Mouse (Mus musculus) kidney, embryonic 16.5 days (tissue): ENCODE data around the gene Fer. TPM values are rescaled to one million over a fixed set of nuclear protein-coding genes. Genes with fewer than 3 reads are reported as not detected.

ENCODE experiments used
- ATAC-seq: fragments of 200-750 bp; cut with Nextera tagmentation; 2 replicates; pipeline ENCODE4 v1.8.0; 2017; ENCODE audit warnings: moderate TSS enrichment; ENCODE audit not compliant: low FRiP score, low TSS enrichment
- H3K27ac ChIP-seq: fragments of 300-500 bp; sonication (generic); 2 replicates; pipeline ENCODE4 v1.5.1; 2014; ENCODE audit warnings: low read length
- H3K27me3 ChIP-seq: fragments of 300-500 bp; sonication (generic); 2 replicates; pipeline ENCODE4 v1.6.1; 2014; ENCODE audit warnings: low read length, control low read depth, mixed read lengths; ENCODE audit not compliant: insufficient read depth
- H3K36me3 ChIP-seq: fragments of 300-500 bp; sonication (generic); 2 replicates; pipeline ENCODE4 v1.6.1; 2014; ENCODE audit warnings: low read length, control low read depth, mixed read lengths; ENCODE audit not compliant: insufficient read depth
- H3K4me1 ChIP-seq: fragments of 300-500 bp; sonication (generic); 2 replicates; pipeline ENCODE4 v1.6.1; 2014; ENCODE audit warnings: low read length, control low read depth, mixed read lengths; ENCODE audit not compliant: insufficient read depth
- H3K4me2 ChIP-seq: fragments of 300-500 bp; sonication (generic); replicated peaks from 2 replicates; pipeline ENCODE4 v1.6.1; 2014; ENCODE audit warnings: low read depth, low read length
- H3K4me3 ChIP-seq: fragments of 300-500 bp; sonication (generic); 2 replicates; pipeline ENCODE4 v1.5.1; 2014; ENCODE audit warnings: mild to moderate bottlenecking, low read length
- H3K9ac ChIP-seq: fragments of 300-500 bp; sonication (generic); replicated peaks from 2 replicates; pipeline ENCODE4 v1.6.1; 2014; ENCODE audit warnings: low read length
- H3K9me3 ChIP-seq: fragments of 300-500 bp; sonication (generic); 2 replicates; pipeline ENCODE4 v1.6.1; 2016; ENCODE audit warnings: low read length, control low read depth
- WGBS: fragments of 180-500 bp; shearing (Covaris S2); extraction: QIAGEN DNeasy Blood & Tissue Kit; methylation state at CpG from one replicate; pipeline ENCODE4 v1.1.7; 2014; 5-methylcytosine and 5-hydroxymethylcytosine counted together
- polyA plus RNA-seq: library from polyadenylated mRNA; unstranded; fragments of >200 nt; fragmentation: Nextera tagmentation; extraction: Ambion mirVana; gene quantifications from 2 replicates; pipeline ENCODE4 v1.2.1, GENCODE M21; 2015

Fer gene
- polyA plus RNA-seq, 1 experiment from 2014 or later = 35.1 TPM

DNA sequence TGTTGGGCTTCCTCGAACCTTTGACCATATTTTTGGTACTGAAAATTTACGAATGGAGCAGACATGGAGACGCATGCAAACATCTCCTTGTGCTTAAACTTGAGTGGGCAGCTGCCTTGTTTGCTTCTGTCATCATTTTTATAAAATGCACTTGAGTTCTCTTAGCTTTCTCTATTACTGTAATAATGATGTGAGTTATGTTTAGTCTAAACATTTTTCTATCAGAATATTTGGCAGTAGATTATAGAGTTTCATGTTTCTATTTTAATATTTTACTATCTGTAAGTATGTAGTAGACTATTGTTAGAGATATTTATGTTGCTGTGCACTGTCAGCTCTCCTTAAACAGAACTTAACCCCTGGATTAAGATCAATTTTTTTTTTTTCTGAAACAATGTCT is 128.3 kb downstream of the Fer start:
- no peak for ATAC-seq
- no peaks in the 10 kb centered on the region for H3K9me3 ChIP-seq
- H3K9ac ChIP-seq = no peak overlapping the region
- H3K4me2 ChIP-seq = no peak overlapping the region
- no peak overlapping the region for H3K4me3 ChIP-seq
- no peak overlapping the region for H3K27ac ChIP-seq
- H3K4me1 ChIP-seq = no peaks in the 10 kb centered on the region
- H3K27me3 ChIP-seq = no peaks in the 10 kb centered on the region
- H3K36me3 ChIP-seq = 0 out of 2 replicates have a peak, but pooled peaks cover 3% of the 10 kb centered on the region
- WGBS = 77% methylated on average over 3 of the region's 3 CpGs

DNA sequence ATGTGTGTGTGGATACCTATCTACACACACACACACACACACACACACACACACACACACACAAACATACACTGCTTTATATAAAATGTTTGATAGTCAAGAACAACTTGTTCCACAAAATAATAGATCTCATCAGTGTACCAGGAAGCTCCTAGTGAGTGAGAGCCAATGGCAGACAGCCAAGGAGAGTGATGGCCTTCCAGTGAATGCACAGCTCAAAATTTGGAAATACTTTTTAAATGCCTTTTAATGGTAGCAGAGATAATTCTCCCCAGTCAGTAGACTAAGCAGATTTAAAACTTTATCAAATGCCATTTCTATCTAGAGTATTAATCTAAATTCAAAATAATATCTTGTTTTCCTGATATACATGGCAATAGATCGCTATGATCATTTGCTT is 133.1 kb downstream of the Fer start:
- Histone ChIP-seq H3K4me2 (no peak overlapping the region), H3K36me3 (0 out of 2 replicates have a peak, but pooled peaks cover 3% of the 10 kb centered on the region), H3K4me1 (no peaks in the 10 kb centered on the region), H3K9ac (no peak overlapping the region), H3K9me3 (no peaks in the 10 kb centered on the region), H3K27me3 (no peaks in the 10 kb centered on the region), H3K27ac (no peak overlapping the region), H3K4me3 (no peak overlapping the region)
- no peak for ATAC-seq
- WGBS = 91% methylated on average over 1 of the region's 1 CpGs

DNA sequence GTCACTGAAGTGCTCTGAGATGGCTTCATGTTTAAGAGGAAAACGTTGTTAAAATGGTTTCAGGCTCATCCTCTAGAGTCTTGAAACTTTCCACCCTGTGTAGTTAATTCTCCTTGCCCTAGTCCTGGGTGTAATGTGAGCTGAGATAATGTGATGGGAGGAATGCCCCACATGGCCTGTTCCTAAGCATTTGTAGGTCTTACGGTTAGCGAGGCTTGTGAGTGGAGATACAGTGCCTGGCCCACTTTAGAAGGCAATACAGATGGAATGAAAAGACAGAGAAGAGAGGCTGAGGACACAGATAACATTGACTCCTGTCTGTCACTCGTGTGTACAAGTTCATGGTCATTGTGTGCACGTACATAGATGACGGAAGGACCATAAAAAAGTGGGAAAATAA is 134.8 kb downstream of the Fer start:
- H3K27me3 ChIP-seq = no peaks in the 10 kb centered on the region
- no peak overlapping the region for H3K9ac ChIP-seq
- H3K4me1 ChIP-seq = no peaks in the 10 kb centered on the region
- H3K27ac ChIP-seq = no peak overlapping the region
- no peak overlapping the region for H3K4me3 ChIP-seq
- H3K4me2 ChIP-seq = no peak overlapping the region
- H3K36me3 ChIP-seq = no peaks in the 10 kb centered on the region
- H3K9me3 ChIP-seq = no peaks in the 10 kb centered on the region
- ATAC-seq = no peak
- 70% methylated on average over 6 of the region's 6 CpGs for WGBS

DNA sequence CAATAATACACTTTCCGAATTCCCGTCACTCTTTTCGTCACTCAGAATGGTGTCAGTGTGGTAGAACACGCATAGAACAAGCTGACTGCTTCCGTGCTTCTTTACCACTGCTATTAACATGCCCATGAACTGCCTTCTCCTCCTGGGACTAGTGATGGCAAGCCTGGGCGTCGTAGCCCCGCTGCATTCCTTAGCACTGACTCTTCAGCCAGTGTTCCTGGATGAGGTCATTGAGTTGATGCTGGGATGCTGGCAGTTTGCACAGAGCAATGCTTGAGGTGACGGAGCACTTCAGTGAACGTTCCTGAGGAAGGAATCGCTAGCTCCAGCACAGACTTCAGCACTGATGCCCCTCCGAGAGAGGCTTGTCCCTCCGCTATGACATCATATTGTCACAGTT is 140.6 kb downstream of the Fer start:
- Histone ChIP-seq H3K4me2 (no peak overlapping the region), H3K9ac (no peak overlapping the region), H3K27ac (no peak overlapping the region), H3K36me3 (no peaks in the 10 kb centered on the region), H3K27me3 (no peaks in the 10 kb centered on the region), H3K9me3 (no peaks in the 10 kb centered on the region), H3K4me3 (no peak overlapping the region), H3K4me1 (no peaks in the 10 kb centered on the region)
- ATAC-seq = 0 out of 2 replicates have a peak, but pooled peaks have one; percentile 57
- 77% methylated on average over 13 of the region's 13 CpGs for WGBS

DNA sequence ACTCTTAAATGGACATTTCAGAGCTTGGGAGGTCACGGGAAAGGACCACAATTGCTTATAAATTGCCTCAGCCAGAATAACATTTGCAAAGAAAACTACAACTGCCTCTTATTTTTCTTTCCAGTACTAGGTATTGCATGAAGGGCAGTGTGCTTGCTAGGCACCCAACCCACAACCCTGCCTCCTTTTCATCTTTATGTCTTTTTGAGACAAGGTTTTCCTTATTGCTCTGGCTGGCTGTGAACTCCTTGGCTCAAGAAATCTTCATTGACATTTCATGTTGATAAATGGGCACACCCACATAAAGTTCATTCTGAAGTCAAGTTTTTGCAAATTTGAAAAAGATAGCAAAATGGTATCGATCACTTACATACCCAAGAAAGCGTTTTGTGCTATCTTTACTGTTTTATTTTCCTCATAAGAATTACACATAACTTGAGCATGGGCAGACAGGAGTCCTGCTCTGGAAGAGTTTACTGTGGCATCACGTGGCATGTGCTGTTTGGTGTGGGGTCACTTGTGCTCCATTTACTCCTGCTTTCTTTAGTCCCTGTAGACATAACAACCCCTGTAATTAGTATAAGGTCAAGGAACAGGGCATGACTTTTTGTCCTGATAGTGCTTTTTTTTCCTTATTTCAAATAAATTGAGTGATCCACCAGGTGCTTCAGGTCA is 142.8 kb downstream of the Fer start:
- ATAC-seq = no peak

DNA sequence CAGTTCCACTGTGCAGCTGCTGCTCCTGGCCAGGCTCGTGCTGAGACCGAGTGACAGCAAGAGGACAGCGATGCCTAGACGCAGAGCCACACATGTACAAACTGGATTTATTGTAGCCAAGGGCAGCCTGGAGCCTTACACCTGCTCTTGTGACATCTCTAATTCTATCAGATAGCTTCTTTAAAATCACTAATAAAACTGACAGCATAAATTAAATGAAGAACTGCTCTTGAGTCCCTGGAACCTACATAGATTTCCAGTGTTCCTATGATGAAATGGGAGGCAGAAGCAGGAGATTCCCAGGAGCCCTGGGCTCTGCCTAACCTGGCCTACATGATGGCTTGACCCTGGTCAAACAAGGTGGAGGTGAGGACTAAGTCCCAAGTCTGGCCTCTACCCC is 153.7 kb downstream of the Fer start:
- Histone ChIP-seq H3K9ac (no peak overlapping the region), H3K9me3 (no peaks in the 10 kb centered on the region), H3K4me3 (no peak overlapping the region), H3K4me1 (no peaks in the 10 kb centered on the region; the same call in 1 of the 2 replicates), H3K36me3 (no peaks in the 10 kb centered on the region), H3K27ac (no peak overlapping the region), H3K4me2 (no peak overlapping the region), H3K27me3 (no peaks in the 10 kb centered on the region)
- WGBS = 74% methylated on average over 4 of the region's 4 CpGs
- ATAC-seq = no peak

More for the DNA sequence above, 142.8 kb downstream of the Fer start:
- WGBS = 68% methylated on average over 4 of the region's 4 CpGs
- no peak overlapping the region for H3K4me2 ChIP-seq
- no peak overlapping the region for H3K9ac ChIP-seq
- no peak overlapping the region for H3K27ac ChIP-seq
- no peaks in the 10 kb centered on the region for H3K36me3 ChIP-seq
- no peak overlapping the region for H3K4me3 ChIP-seq
- H3K9me3 ChIP-seq = no peaks in the 10 kb centered on the region
- H3K4me1 ChIP-seq = no peaks in the 10 kb centered on the region
- no peaks in the 10 kb centered on the region for H3K27me3 ChIP-seq

DNA sequence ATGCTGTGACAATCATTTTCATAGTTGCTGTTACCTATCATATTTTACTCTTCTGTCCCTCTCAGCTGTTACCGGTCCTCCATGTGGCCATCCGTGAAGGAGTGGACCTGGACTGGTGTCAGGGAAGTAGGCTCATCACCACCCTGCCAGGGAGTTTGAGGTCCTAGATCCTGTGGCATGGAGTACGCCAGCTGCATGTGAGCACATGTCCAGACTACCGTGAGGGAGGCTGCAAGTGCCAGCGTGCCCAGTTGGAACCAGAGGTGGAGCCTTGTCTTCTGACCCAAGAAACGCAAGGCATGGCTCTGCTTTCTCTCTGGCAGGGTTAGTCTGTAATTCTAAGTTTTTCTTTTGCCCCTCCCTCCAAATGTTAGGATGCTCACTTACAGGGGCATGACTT is 155.4 kb downstream of the Fer start:
- Histone ChIP-seq H3K4me2 (no peak overlapping the region), H3K4me1 (no peaks in the 10 kb centered on the region; the same call in 1 of the 2 replicates), H3K9me3 (no peaks in the 10 kb centered on the region), H3K4me3 (no peak overlapping the region), H3K27me3 (no peaks in the 10 kb centered on the region), H3K9ac (no peak overlapping the region), H3K36me3 (no peaks in the 10 kb centered on the region), H3K27ac (no peak overlapping the region)
- no peak for ATAC-seq
- 98% methylated on average over 6 of the region's 6 CpGs for WGBS

DNA sequence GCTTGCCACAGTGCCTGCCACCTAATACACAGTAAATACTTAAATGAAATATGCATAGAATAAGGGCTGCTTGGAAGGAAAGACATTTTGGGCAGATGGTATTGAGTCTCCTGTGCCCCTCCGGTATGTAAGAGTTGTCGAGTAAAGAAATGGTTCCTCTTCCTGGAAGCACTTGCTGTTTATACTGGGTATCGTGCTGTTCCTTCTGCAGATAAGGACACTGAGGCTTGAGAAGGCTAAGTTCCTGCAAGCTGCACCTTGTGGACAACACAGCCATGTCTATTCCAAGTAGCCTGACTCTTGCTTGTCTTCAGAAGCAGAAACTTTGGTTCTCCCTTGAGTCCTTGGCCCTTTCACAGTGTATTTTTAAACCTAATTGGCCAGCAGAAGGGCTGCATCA is 156.0 kb downstream of the Fer start:
- no peak overlapping the region for H3K9ac ChIP-seq
- 88% methylated on average over 3 of the region's 3 CpGs for WGBS
- ATAC-seq = no peak

DNA sequence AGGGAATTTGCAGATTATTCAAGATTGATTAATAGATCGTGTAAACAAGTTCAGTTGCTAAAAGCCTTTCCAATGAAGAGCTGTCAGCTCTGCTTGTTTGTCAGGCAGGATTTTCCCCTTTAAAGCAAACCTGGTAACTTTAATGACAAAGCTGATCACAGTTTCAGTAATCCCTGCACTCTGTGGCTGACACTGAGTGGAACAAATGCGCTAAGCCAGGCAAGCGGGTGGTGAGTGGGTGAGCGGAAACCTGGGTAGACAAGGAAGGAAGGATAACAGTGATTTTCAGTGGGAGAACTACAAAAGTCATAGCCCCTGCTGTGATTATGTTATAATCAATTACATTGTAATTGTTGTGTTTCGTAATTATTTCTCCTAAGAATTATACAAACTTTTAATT is 156.8 kb downstream of the Fer start:
- 76% methylated on average over 5 of the region's 5 CpGs for WGBS
- no peaks in the 10 kb centered on the region; the same call in 1 of the 2 replicates for H3K4me1 ChIP-seq
- no peak overlapping the region for H3K4me2 ChIP-seq
- H3K9ac ChIP-seq = no peak overlapping the region
- no peak for ATAC-seq
- H3K4me3 ChIP-seq = no peak overlapping the region
- H3K9me3 ChIP-seq = no peaks in the 10 kb centered on the region
- no peak overlapping the region for H3K27ac ChIP-seq
- H3K27me3 ChIP-seq = no peaks in the 10 kb centered on the region
- H3K36me3 ChIP-seq = no peaks in the 10 kb centered on the region

More for the DNA sequence above, 156.0 kb downstream of the Fer start:
- Histone ChIP-seq H3K36me3 (no peaks in the 10 kb centered on the region), H3K4me2 (no peak overlapping the region), H3K9me3 (no peaks in the 10 kb centered on the region), H3K27me3 (no peaks in the 10 kb centered on the region), H3K4me3 (no peak overlapping the region), H3K27ac (no peak overlapping the region), H3K4me1 (no peaks in the 10 kb centered on the region; the same call in 1 of the 2 replicates)

DNA sequence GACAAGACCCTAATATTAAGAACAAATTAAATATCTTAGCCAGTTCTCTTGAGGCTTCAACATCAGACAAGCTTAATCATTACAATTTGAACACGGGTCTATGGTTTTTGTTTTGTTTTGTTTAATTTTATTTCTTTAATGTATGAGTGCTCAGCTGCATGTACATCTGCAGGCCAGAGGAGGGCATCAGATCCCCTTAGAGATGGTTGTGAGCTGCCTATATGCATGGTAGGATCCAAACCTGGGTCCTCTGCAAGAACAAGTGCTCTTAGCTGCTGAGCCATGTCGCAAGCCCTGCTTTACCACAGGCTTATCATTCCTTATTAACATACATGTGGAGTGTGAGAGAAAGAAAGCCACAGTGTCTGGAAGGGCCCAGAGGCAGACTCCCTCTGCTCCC is 163.6 kb downstream of the Fer start:
- H3K9me3 ChIP-seq = no peaks in the 10 kb centered on the region
- no peak overlapping the region for H3K27ac ChIP-seq
- 60% methylated on average over 2 of the region's 2 CpGs for WGBS
- no peak overlapping the region for H3K4me3 ChIP-seq
- no peak overlapping the region for H3K4me2 ChIP-seq
- H3K9ac ChIP-seq = no peak overlapping the region
- ATAC-seq = no peak
- H3K27me3 ChIP-seq = no peaks in the 10 kb centered on the region
- H3K36me3 ChIP-seq = no peaks in the 10 kb centered on the region
- no peaks in the 10 kb centered on the region for H3K4me1 ChIP-seq
